Mouse (Mus musculus) G1E (cell line): Measurements from ENCODE around the gene Lef1. TPM values are rescaled to one million over a fixed set of nuclear protein-coding genes. Genes with fewer than 3 reads are reported as not detected.

Experiments
- ATAC-seq: 2 replicates; pipeline ENCODE4 v1.8.0; 2016; ENCODE audit warnings: mild to moderate bottlenecking; ENCODE audit not compliant: insufficient number of reproducible peaks, poor library complexity, low FRiP score, severe bottlenecking; ENCODE audit errors: extremely low read depth
- DNase-seq: peaks from one replicate; pipeline ENCODE4 v3.0.0; 2012; ENCODE audit warnings: low spot score
- H3K27me3 ChIP-seq: 2 replicates; pipeline ENCODE4 v1.6.1; 2012; ENCODE audit warnings: mild to moderate bottlenecking, low read length, inconsistent platforms; ENCODE audit not compliant: insufficient read depth
- H3K36me3 ChIP-seq: replicated peaks from 2 replicates; pipeline ENCODE3; 2012; ENCODE audit warnings: mild to moderate bottlenecking, inconsistent platforms
- H3K4me1 ChIP-seq: 2 replicates; pipeline ENCODE4 v1.6.1; 2012; ENCODE audit warnings: low read depth, low read length, inconsistent platforms, mixed read lengths; ENCODE audit not compliant: insufficient read depth
- H3K4me3 ChIP-seq: 2 replicates; pipeline ENCODE4 v1.5.1; 2012; ENCODE audit warnings: low read depth, mild to moderate bottlenecking, inconsistent platforms, low read length, moderate library complexity, mixed read lengths
- H3K9me3 ChIP-seq: replicated peaks from 2 replicates; pipeline ENCODE4 v1.6.1; 2012; ENCODE audit warnings: inconsistent platforms
- CTCF ChIP-seq: IDR thresholded peaks from 2 replicates; pipeline ENCODE4 v1.5.1; 2012; ENCODE audit warnings: low read depth, low read length, inconsistent platforms, mixed read lengths
- GATA1 ChIP-seq: IDR thresholded peaks from 2 replicates; pipeline ENCODE4 v1.6.1; 2012; ENCODE audit warnings: borderline replicate concordance, low read length, inconsistent platforms, mixed read lengths
- GATA2 ChIP-seq: IDR thresholded peaks from 2 replicates; pipeline ENCODE4 v1.6.1; 2012; ENCODE audit warnings: low read depth, low read length, inconsistent platforms, borderline replicate concordance
- POLR2AphosphoS5 ChIP-seq: IDR thresholded peaks from 2 replicates; pipeline ENCODE4 v1.6.1; 2012; ENCODE audit warnings: low read depth, low read length, inconsistent platforms; ENCODE audit not compliant: insufficient replicate concordance
- TAL1 ChIP-seq: conservative IDR thresholded peaks from 2 replicates; pipeline ENCODE4 v1.6.1; 2012; ENCODE audit warnings: low read depth, low read length, inconsistent platforms, mixed read lengths
- polyA plus RNA-seq: library from polyadenylated mRNA; stranded (reverse); fragments of >175 nt; gene quantifications from 2 replicates; pipeline ENCODE4 v1.2.3, GENCODE M21; 2012
- total RNA-seq, 2 experiments: library from RNA; stranded (forward) in 1 of 2; stranded (reverse) in 1 of 2; fragments of 200-1000 nt in 1 of 2; fragments of >200 nt in 1 of 2; fragmentation: Nextera tagmentation in 1 of 2; gene quantifications; 2 replicates each; pipeline ENCODE4 v1.2.3; 2014 to 2017

The Lef1 gene
- total and polyA plus RNA-seq, 3 experiments, result 0.11 TPM; not detected in 2

DNA sequence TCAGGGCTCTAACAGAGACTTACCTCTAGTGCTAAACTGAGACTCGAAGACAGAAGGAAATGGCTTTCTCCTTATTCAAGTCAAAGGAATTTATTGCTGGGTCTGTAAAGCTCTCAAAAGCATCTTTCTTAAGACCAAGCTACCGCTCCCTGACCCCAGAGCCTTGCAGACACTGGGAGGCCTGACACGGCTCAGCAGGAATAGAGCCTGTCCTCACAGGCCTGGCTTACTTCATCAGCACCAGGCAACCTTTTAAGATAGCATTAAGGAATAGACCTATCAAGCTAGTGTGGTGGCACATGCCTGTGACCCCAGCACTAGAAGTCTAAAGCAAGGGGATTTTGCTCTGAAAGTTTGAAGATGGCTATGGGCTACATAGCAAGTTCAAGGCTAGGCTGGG, 20.6 kb upstream of the Lef1 start:
- ATAC-seq (no peak), DNase-seq (no peak)
- no peak overlapping the region for H3K4me3 ChIP-seq
- peaks cover 52% of the 10 kb centered on the region for H3K9me3 ChIP-seq
- no peak for TF ChIP-seq GATA2
- TF ChIP-seq TAL1, result no peak
- no peak for TF ChIP-seq GATA1
- no peaks in the 10 kb centered on the region for H3K36me3 ChIP-seq
- H3K27me3 ChIP-seq, result no peaks in the 10 kb centered on the region
- H3K4me1 ChIP-seq, result no peaks in the 10 kb centered on the region

DNA sequence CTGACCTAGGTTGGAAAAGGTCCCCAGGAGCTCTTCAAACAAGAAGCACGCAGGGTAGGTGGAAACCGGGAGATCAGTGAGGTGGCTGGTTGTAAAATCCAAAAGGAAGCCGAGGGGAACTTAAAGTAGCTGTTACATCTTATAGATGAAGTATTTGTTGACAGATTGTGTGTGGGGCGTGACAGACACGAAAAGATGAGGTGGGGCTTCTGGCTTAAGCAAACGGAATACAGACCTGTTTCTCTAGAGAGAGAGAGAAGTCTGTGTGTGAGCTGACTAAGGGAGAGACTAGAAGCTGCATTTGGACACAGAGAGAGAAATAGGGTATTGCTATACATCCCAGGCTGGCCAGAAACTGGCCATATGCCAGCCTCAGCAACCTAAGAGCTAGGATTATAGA, 18.2 kb upstream of the Lef1 start:
- Histone ChIP-seq H3K4me1 (no peaks in the 10 kb centered on the region), H3K36me3 (no peaks in the 10 kb centered on the region), H3K27me3 (no peaks in the 10 kb centered on the region), H3K4me3 (no peak overlapping the region), H3K9me3 (peaks cover 50% of the 10 kb centered on the region)
- ATAC-seq, result no peak
- TF ChIP-seq CTCF (no peak), TAL1 (no peak), GATA2 (no peak), GATA1 (no peak), POLR2AphosphoS5 (no peak)
- DNase-seq, result no peak

DNA sequence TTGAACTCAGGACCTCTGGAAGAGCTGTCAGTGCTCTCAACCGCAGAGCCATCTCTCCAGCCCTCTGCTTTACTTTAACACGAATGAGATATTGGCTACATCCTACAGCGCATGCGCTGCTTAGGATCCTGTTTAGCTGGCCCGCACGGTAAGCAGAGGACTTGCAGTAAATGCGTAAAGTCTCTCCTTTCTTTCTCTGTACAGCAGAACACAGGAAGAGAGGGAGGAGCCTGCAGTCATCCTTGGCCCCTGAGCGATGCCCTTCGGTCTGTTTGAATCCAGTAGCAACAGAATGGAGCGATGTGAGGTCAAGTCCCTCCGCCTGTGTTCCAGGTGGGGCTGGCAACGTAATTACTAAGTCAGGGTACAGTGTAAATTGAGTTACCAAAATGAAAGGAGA, 16.5 kb upstream of the Lef1 start:
- Histone ChIP-seq H3K27me3 (no peaks in the 10 kb centered on the region), H3K4me3 (no peak overlapping the region), H3K36me3 (no peaks in the 10 kb centered on the region), H3K9me3 (peaks cover 43% of the 10 kb centered on the region), H3K4me1 (no peaks in the 10 kb centered on the region)
- ATAC-seq, result no peak
- no peak for DNase-seq
- TF ChIP-seq CTCF, result no peak
- no peak for TF ChIP-seq GATA1
- no peak for TF ChIP-seq TAL1
- no peak for TF ChIP-seq GATA2
- TF ChIP-seq POLR2AphosphoS5, result no peak

GRCm38 (mm10) chr3:131096105-131096504, 14.2 kb upstream of the Lef1 start:
- TF ChIP-seq GATA1, result no peak
- no peak for TF ChIP-seq CTCF
- no peak for TF ChIP-seq TAL1
- no peak for TF ChIP-seq POLR2AphosphoS5
- no peak for TF ChIP-seq GATA2
- Histone ChIP-seq H3K36me3 (no peaks in the 10 kb centered on the region), H3K4me3 (no peak overlapping the region), H3K4me1 (no peaks in the 10 kb centered on the region), H3K9me3 (peaks cover 55% of the 10 kb centered on the region), H3K27me3 (no peaks in the 10 kb centered on the region)
- no peak for ATAC-seq
- DNase-seq, result no peak

DNA sequence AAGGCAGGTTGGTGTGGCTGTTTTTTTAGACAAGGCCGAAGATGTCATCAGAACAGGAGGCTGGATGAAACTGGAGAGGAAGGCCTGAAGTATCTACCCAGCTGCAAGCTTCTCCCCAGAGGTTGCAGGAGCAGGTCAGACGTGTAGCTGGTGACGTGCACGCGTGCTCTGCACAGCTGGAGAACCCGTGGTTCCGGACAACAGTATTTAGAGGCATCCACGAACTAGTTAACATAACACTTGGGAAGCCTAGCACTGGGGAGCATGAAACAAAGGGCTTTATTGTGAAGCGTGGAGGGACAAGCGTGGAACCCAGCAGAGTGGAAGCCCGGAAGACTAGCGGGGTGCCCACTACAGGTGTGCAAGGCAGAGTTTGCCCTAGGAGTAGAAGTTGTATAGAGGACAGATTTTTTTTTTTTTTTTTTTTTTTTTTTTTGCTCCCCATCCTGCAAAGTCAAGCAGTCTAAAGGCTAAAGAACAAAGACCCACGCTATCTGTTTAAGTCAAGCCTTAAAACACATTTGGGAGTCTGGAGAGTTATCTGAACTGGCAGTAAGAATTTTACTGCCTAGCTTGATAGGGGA, 8.0 kb upstream of the Lef1 start:
- no peaks in the 10 kb centered on the region for H3K27me3 ChIP-seq
- H3K9me3 ChIP-seq, result peaks cover 62% of the 10 kb centered on the region
- no peak for TF ChIP-seq CTCF
- TF ChIP-seq POLR2AphosphoS5, result no peak
- TF ChIP-seq GATA2, result no peak
- TF ChIP-seq TAL1, result no peak
- TF ChIP-seq GATA1, result no peak
- no peak overlapping the region for H3K4me3 ChIP-seq
- ATAC-seq (no peak), DNase-seq (no peak)
- H3K4me1 ChIP-seq, result no peaks in the 10 kb centered on the region
- no peaks in the 10 kb centered on the region for H3K36me3 ChIP-seq

DNA sequence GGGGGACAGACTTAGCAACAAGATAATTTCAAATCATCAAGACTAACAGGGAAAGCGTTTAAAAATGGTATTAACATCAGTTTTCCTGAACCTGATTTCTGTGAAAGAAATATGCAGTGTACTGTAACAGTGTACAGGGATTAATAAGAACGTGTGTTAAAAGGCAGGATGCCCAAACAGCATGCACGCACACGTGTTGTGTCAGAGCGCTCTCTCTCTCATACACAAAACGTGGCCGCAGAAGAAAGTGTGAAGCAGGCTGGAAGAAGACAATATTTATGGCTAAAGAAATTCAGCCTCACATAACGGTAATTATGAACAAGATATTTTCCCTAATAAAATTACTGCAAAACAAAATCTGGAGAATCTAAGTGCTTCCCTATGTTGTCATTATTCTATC, 4.9 kb upstream of the Lef1 start:
- H3K9me3 ChIP-seq, result peaks cover 72% of the 10 kb centered on the region
- H3K4me1 ChIP-seq, result no peaks in the 10 kb centered on the region
- no peaks in the 10 kb centered on the region for H3K36me3 ChIP-seq
- TF ChIP-seq CTCF (no peak), GATA2 (no peak), TAL1 (no peak), GATA1 (no peak), POLR2AphosphoS5 (no peak)
- DNase-seq, result no peak
- ATAC-seq, result no peak
- no peak overlapping the region for H3K4me3 ChIP-seq
- no peaks in the 10 kb centered on the region for H3K27me3 ChIP-seq
